Mouse (Mus musculus) midbrain, embryonic 11.5 days (tissue): ENCODE results near the gene Foxf1. TPM values are rescaled to one million over a fixed set of nuclear protein-coding genes. Genes with fewer than 3 reads are reported as not detected.
A peak's percentile ranks its signal among the peaks of the same experiment; 100 is the strongest.

Source experiments
- ATAC-seq: fragments of 200-750 bp; cut with Nextera tagmentation; 2 replicates; pipeline ENCODE4 v1.8.0; 2017; ENCODE audit warnings: moderate TSS enrichment, moderate library complexity; ENCODE audit not compliant: low FRiP score
- DNase-seq: peaks from one replicate; pipeline ENCODE4 v3.0.0; 2015; ENCODE audit warnings: low spot score; ENCODE audit errors: missing footprints
- H3K27ac ChIP-seq: fragments of 300-500 bp; sonication (generic); 2 replicates; pipeline ENCODE4 v1.5.1; 2014; ENCODE audit warnings: low read depth, low read length
- H3K27me3 ChIP-seq: fragments of 300-500 bp; sonication (generic); 2 replicates; pipeline ENCODE4 v1.6.1; 2014; ENCODE audit warnings: mild to moderate bottlenecking, low read length, moderate library complexity, mixed read lengths; ENCODE audit not compliant: control insufficient read depth, insufficient read depth
- H3K36me3 ChIP-seq: fragments of 300-500 bp; sonication (generic); 2 replicates; pipeline ENCODE4 v1.6.1; 2014; ENCODE audit warnings: mild to moderate bottlenecking, low read length, moderate library complexity, mixed read lengths; ENCODE audit not compliant: control insufficient read depth, insufficient read depth
- H3K4me1 ChIP-seq: fragments of 300-500 bp; sonication (generic); 2 replicates; pipeline ENCODE4 v1.6.1; 2014; ENCODE audit warnings: low read length; ENCODE audit not compliant: control insufficient read depth, insufficient read depth
- H3K4me2 ChIP-seq: fragments of 300-500 bp; sonication (generic); 2 replicates; pipeline ENCODE4 v1.6.1; 2014; ENCODE audit warnings: mild to moderate bottlenecking, moderate library complexity
- H3K4me3 ChIP-seq: fragments of 300-500 bp; sonication (generic); 2 replicates; pipeline ENCODE4 v1.5.1; 2014; ENCODE audit warnings: low read depth, low read length
- H3K9ac ChIP-seq: fragments of 300-500 bp; sonication (generic); 2 replicates; pipeline ENCODE4 v1.6.1; 2014; ENCODE audit warnings: low read length
- H3K9me3 ChIP-seq: fragments of 300-500 bp; sonication (generic); 2 replicates; pipeline ENCODE4 v1.6.1; 2016; ENCODE audit warnings: low read length; ENCODE audit not compliant: control insufficient read depth
- WGBS: fragments of 180-500 bp; shearing (Covaris S2); extraction: QIAGEN DNeasy Blood & Tissue Kit; methylation state at CpG from one replicate; pipeline ENCODE4 v1.1.7; 2014; 5-methylcytosine and 5-hydroxymethylcytosine counted together
- polyA plus RNA-seq: library from polyadenylated mRNA; unstranded; fragments of >200 nt; fragmentation: Nextera tagmentation; extraction: Ambion mirVana; gene quantifications from 2 replicates; pipeline ENCODE4 v1.2.1, GENCODE M21; 2014

The Foxf1 gene
- polyA plus RNA-seq, 1 experiment from 2014 or later = 0.20 TPM

DNA sequence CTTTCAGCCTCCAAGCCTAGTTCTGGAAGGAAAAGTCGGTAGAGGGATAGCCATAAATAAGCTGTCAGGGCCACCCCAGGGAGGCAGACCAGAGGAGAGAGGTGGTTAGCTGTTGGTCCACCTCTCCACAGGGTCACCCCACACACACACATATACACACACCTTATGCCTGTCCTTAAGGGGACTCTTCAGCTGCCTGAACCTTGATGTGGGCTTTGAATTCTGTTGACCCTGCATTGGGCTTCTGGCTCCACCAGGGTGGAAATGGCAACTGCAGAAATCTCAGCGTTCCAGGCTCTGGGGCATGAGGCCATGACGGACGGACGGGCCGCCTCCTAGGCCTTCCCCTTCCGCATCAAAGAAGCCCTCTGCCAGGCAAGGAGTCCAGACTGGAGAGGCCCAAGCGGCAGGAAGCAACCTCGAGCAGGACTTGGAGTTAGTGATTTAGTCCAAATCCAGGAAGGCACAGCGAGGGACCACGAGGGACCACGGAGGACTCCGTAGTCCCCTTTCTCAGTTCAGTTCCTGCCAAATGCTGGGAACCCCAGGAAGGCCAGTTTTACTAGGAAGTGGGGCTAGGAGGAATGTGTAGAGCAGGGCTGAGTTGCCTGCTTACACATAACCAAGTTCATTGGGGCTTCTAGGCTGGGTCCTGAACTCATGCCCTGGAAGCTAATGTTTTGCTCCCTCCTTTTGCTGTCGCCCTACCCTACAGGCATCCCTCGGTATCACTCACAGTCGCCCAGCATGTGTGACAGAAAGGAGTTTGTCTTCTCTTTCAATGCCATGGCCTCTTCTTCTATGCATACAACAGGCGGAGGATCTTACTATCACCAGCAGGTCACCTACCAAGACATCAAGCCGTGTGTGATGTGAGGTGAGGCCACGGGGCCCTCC, 2.1 kb downstream of the Foxf1 start:
- H3K27me3 ChIP-seq = peaks cover 99% of the 10 kb centered on the region
- H3K4me2 ChIP-seq = no peak overlapping the region
- no peaks in the 10 kb centered on the region for H3K9me3 ChIP-seq
- H3K4me3 ChIP-seq = no peak overlapping the region
- H3K36me3 ChIP-seq = no peaks in the 10 kb centered on the region
- ATAC-seq (no peak), DNase-seq (peak; percentile 93)
- peaks cover 23% of the 10 kb centered on the region for H3K4me1 ChIP-seq
- no peak overlapping the region for H3K9ac ChIP-seq
- 4% methylated on average over 19 of the region's 19 CpGs for WGBS
- no peak overlapping the region for H3K27ac ChIP-seq

DNA sequence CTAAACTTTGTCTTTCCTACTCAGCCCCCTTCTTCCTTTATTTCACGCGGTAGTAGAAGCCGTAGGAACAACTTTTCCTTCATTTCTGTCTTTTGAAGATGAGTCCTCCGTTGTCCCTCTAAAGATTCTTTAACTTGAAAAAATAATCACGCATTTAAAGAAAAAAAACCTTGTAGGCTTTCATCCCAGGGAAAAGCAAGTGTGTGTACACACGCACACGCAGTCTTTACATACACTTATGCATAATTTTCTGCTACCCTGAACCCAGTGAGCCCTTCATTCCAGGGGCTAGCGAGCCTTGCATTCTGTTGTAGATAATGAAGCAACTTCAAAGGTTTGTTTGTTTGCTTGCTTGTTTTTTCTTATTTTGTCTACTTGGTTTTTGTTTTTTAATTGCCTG, 4.1 kb downstream of the Foxf1 start:
- Histone ChIP-seq H3K4me1 (peaks cover 17% of the 10 kb centered on the region), H3K27me3 (peaks cover 95% of the 10 kb centered on the region), H3K4me2 (no peak overlapping the region), H3K4me3 (no peak overlapping the region), H3K9me3 (no peaks in the 10 kb centered on the region), H3K27ac (no peak overlapping the region), H3K36me3 (no peaks in the 10 kb centered on the region), H3K9ac (no peak overlapping the region)
- ATAC-seq (no peak), DNase-seq (peak; percentile 91)
- WGBS = 2% methylated on average over 8 of the region's 8 CpGs

DNA sequence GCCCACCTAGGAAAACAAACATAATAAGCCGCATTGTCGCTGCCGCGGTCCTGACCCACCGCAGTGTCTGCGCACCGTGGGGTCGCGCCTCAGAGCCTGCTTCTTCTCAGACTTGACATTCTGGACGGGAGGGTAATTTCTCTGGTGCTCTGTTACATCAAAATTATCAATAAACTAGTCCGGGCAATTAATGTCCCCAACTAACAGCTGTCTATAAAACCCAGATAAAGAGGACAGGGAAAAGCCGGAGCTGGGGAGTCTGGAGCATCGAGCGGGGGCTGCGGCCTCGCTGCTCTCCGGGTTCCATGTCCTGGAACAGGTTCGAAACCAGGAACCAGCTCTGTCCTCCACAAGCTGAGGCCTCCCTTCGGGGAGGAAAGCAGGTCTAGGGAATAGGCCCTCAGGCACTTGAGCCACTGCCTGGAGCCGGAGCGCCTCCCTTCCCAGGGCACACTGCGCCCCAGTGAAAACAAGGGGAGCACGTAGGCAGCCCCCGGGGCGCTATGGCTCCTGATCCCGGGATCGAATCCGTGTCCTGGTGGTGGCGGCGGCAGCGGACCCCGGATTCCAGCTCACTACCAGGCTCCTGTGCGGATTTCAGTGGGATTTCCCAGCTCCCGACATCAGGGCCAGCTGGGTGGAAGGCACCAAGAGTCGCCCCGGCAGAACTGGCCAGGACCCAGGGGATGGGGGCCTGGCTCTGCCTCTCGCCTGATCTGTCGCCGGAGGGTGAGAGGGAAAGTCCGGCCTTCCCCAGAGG, 4.9 kb downstream of the Foxf1 start:
- no peaks in the 10 kb centered on the region for H3K9me3 ChIP-seq
- H3K4me1 ChIP-seq = peaks cover 9% of the 10 kb centered on the region
- H3K27ac ChIP-seq = no peak overlapping the region
- no peak overlapping the region for H3K9ac ChIP-seq
- no peaks in the 10 kb centered on the region for H3K36me3 ChIP-seq
- DNase-seq = peak; percentile 95
- no peak overlapping the region for H3K4me3 ChIP-seq
- 1% methylated on average over 40 of the region's 40 CpGs for WGBS
- H3K27me3 ChIP-seq = peaks cover 89% of the 10 kb centered on the region
- no peak overlapping the region for H3K4me2 ChIP-seq
- ATAC-seq = no peak

GRCm38 (mm10) chr8:121089631-121090380, 5.6 kb downstream of the Foxf1 start:
- no peaks in the 10 kb centered on the region for H3K9me3 ChIP-seq
- peaks cover 82% of the 10 kb centered on the region for H3K27me3 ChIP-seq
- no peak overlapping the region for H3K4me2 ChIP-seq
- H3K36me3 ChIP-seq = no peaks in the 10 kb centered on the region
- H3K9ac ChIP-seq = no peak overlapping the region
- no peak overlapping the region for H3K27ac ChIP-seq
- DNase-seq (peak; percentile 92), ATAC-seq (no peak)
- 3% methylated on average over 32 of the region's 32 CpGs for WGBS
- H3K4me3 ChIP-seq = no peak overlapping the region
- peaks cover 1% of the 10 kb centered on the region; the same call in 1 of the 2 replicates for H3K4me1 ChIP-seq

DNA sequence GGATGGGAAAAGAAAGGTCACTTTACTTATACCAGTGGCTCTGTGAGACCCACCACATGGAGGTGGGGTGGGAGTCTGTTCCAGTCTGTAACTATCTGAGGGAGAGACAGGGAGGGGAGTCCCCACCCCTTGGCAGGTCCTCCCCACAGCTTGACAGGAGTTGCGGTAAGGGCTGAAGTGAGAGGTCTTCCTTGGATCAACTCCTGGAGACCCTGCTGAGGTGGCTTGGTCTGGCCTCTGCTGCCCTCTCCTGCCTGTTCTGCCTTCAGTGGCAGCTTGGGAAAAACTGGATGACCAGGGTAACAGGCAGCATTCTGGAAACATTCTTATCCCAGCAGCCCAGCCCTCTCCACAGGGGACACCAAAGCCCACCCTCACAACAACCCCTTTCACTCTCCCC, 6.5 kb downstream of the Foxf1 start:
- H3K4me1 ChIP-seq = no peaks in the 10 kb centered on the region
- H3K4me3 ChIP-seq = no peak overlapping the region
- no peaks in the 10 kb centered on the region for H3K9me3 ChIP-seq
- ATAC-seq = no peak
- no peaks in the 10 kb centered on the region for H3K36me3 ChIP-seq
- 0% methylated on average over 1 of the region's 1 CpGs for WGBS
- no peak overlapping the region for H3K4me2 ChIP-seq
- peak; percentile 89 for DNase-seq
- peaks cover 73% of the 10 kb centered on the region for H3K27me3 ChIP-seq
- no peak overlapping the region for H3K27ac ChIP-seq
- H3K9ac ChIP-seq = no peak overlapping the region

- Histone ChIP-seq H3K36me3 (0 out of 2 replicates have a peak, but pooled peaks cover 1% of the 10 kb centered on the region), H3K27me3 (peaks cover 58% of the 10 kb centered on the region), H3K4me3 (no peak overlapping the region), H3K4me2 (no peak overlapping the region), H3K9me3 (no peaks in the 10 kb centered on the region), H3K27ac (no peak overlapping the region), H3K9ac (no peak overlapping the region), H3K4me1 (no peaks in the 10 kb centered on the region)
- ATAC-seq (peak; percentile 41; the same call in 1 of the 2 replicates), DNase-seq (peak; percentile 88)
- WGBS = 36% methylated on average over 6 of the region's 6 CpGs
Observed at GRCm38 (mm10) chr8:121092141-121092540, 8.0 kb downstream of the Foxf1 start.

DNA sequence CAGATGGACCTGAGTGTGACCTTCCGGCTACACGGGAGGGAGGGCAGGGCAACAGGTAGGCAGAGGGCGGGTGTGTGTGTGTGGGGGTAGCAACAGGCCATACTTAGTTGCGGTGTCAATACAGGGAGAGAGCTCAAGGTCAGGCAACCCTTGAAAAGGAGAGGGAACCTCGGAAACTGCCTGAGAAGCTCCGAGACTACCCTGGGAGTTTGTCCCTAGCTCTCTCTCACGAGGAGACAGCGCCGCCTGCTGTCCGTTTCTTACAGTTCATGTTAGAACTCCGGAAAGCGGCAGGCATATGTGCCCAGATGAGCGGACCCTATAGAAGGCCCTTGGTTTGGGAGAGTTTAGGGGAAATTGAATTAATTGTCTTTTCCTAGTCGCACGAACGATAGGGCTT, 8.4 kb downstream of the Foxf1 start:
- Histone ChIP-seq H3K36me3 (0 out of 2 replicates have a peak, but pooled peaks cover 2% of the 10 kb centered on the region), H3K9ac (no peak overlapping the region), H3K27ac (no peak overlapping the region), H3K4me3 (no peak overlapping the region), H3K9me3 (no peaks in the 10 kb centered on the region), H3K27me3 (peaks cover 53% of the 10 kb centered on the region), H3K4me2 (no peak overlapping the region), H3K4me1 (no peaks in the 10 kb centered on the region)
- WGBS = 3% methylated on average over 16 of the region's 16 CpGs
- DNase-seq (peak; percentile 99), ATAC-seq (peak; percentile 66)

DNA sequence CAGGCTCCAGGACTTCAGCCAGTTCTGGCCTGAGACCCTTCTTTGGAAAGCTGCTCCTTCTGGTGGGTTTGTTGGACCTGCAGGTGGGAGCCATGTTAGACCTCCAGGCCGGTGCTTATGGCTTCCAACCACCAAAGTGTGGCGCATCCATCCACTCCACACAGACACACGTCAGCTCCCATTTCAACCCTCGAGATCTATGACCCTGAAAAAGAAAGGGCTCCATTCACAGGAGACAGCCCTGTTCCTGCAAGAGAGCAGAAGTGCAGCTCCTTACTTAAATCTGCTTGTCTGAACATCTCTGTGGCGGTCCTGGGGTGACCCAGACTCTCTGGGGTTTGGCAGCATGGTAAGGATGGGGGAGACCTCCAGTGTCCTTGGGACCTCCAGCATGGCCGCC, 9.3 kb downstream of the Foxf1 start:
- Histone ChIP-seq H3K9ac (no peak overlapping the region), H3K4me1 (no peaks in the 10 kb centered on the region), H3K9me3 (no peaks in the 10 kb centered on the region), H3K4me3 (no peak overlapping the region), H3K27me3 (peaks cover 46% of the 10 kb centered on the region), H3K27ac (no peak overlapping the region), H3K36me3 (peaks cover 2% of the 10 kb centered on the region; the same call in 1 of the 2 replicates), H3K4me2 (no peak overlapping the region)
- 69% methylated on average over 6 of the region's 6 CpGs for WGBS
- DNase-seq (peak; percentile 86), ATAC-seq (no peak)
